Mouse (Mus musculus) liver, embryonic 14.5 days (tissue): ENCODE data around the gene Stk24. TPM values are rescaled to one million over a fixed set of nuclear protein-coding genes. Genes with fewer than 3 reads are reported as not detected.

Experiments
- ATAC-seq: fragments of 200-750 bp; cut with Nextera tagmentation; 2 replicates; pipeline ENCODE4 v1.8.0; 2017; ENCODE audit warnings: moderate number of reproducible peaks, mild to moderate bottlenecking, moderate library complexity; ENCODE audit not compliant: insufficient read depth
- DNase-seq, 3 experiments: peaks; one replicate each; pipeline ENCODE4 v3.0.0-alpha.2; 2012 to 2013; ENCODE audit warnings: low read depth in 3 of 3, low spot score in 3 of 3
- H3K27ac ChIP-seq: fragments of 300-500 bp; sonication (generic); 2 replicates; pipeline ENCODE4 v1.5.1; 2014; ENCODE audit warnings: moderate library complexity, mild to moderate bottlenecking, control low read depth, inconsistent platforms
- H3K27me3 ChIP-seq: fragments of 300-500 bp; sonication (generic); 2 replicates; pipeline ENCODE4 v1.6.1; 2014; ENCODE audit warnings: mild to moderate bottlenecking, low read length, moderate library complexity; ENCODE audit not compliant: control insufficient read depth, insufficient read depth
- H3K36me3 ChIP-seq: fragments of 300-500 bp; sonication (generic); replicated peaks from 2 replicates; pipeline ENCODE4 v1.6.1; 2014; ENCODE audit warnings: low read depth; ENCODE audit not compliant: control insufficient read depth, insufficient read depth
- H3K4me1 ChIP-seq, 2 experiments: fragments of 200-500 bp in 1 of 2; fragments of 300-500 bp in 1 of 2; sonication (generic) in 1 of 2; replicated peaks; 2 replicates each; pipeline ENCODE4 v1.6.1; 2012 to 2014; ENCODE audit warnings: antibody characterized with exemption in 1 of 2, inconsistent platforms in 1 of 2, low read length in 1 of 2; ENCODE audit not compliant: control insufficient read depth in 2 of 2, insufficient read depth in 2 of 2
- H3K4me2 ChIP-seq: fragments of 300-500 bp; sonication (generic); 2 replicates; pipeline ENCODE4 v1.6.1; 2014; ENCODE audit warnings: low read depth, mild to moderate bottlenecking, control low read depth, moderate library complexity
- H3K4me3 ChIP-seq, 2 experiments: fragments of 200-500 bp in 1 of 2; fragments of 300-500 bp in 1 of 2; sonication (generic) in 1 of 2; 2 replicates each; pipeline ENCODE4 v1.5.1; 2012 to 2014; ENCODE audit warnings: low read depth in 2 of 2, low read length in 2 of 2, mild to moderate bottlenecking in 2 of 2, control low read depth in 1 of 2, inconsistent platforms in 1 of 2, moderate library complexity in 1 of 2; ENCODE audit not compliant: insufficient read depth in 1 of 2
- H3K9ac ChIP-seq: fragments of 300-500 bp; sonication (generic); replicated peaks from 2 replicates; pipeline ENCODE4 v1.6.1; 2014; ENCODE audit warnings: mild to moderate bottlenecking, control low read depth, moderate library complexity
- H3K9me3 ChIP-seq: fragments of 300-500 bp; sonication (generic); 2 replicates; pipeline ENCODE4 v1.6.1; 2016; ENCODE audit warnings: low read length, mixed read lengths; ENCODE audit not compliant: control insufficient read depth
- CTCF ChIP-seq: IDR thresholded peaks from 2 replicates; pipeline ENCODE4 v1.5.1; 2016; ENCODE audit warnings: antibody characterized with exemption, low read depth, control low read depth
- EP300 ChIP-seq: IDR thresholded peaks from 2 replicates; pipeline ENCODE4 v1.6.1; 2016; ENCODE audit warnings: antibody characterized with exemption, low read depth
- WGBS: fragments of 180-500 bp; shearing (Covaris S2); extraction: QIAGEN DNeasy Blood & Tissue Kit; methylation state at CpG from one replicate; pipeline ENCODE4 v1.1.7; 2014; ENCODE audit not compliant: insufficient replicate concordance; 5-methylcytosine and 5-hydroxymethylcytosine counted together
- polyA plus RNA-seq, 2 experiments: library from polyadenylated mRNA; depleted of rRNA in 1 of 2; stranded (reverse) in 1 of 2; unstranded in 1 of 2; fragments of >200 nt; fragmentation: Nextera tagmentation in 1 of 2; extraction: Ambion mirVana in 1 of 2; gene quantifications; 2 replicates each; pipeline versions ENCODE4 v1.2.1 to v1.2.3; 2012 to 2014

Stk24 gene
- polyA plus RNA-seq, 2 experiments: 22.5 to 31.0 TPM

GRCm38 (mm10) chr14:121239386-121239785, 140.4 kb downstream of the Stk24 start:
- H3K9me3 ChIP-seq: no peaks in the 10 kb centered on the region
- H3K4me2 ChIP-seq: no peak overlapping the region
- DNase-seq (no peak), ATAC-seq (no peak)
- TF ChIP-seq EP300 (no peak), CTCF (no peak)
- 60% methylated on average over 8 of the region's 8 CpGs for WGBS
- H3K27ac ChIP-seq: no peak overlapping the region
- peaks cover 0 to 6% of the 10 kb centered on the region in 2 experiments; a peak in 2 of 4 replicates for H3K4me1 ChIP-seq
- no peaks in the 10 kb centered on the region for H3K27me3 ChIP-seq
- no peaks in the 10 kb centered on the region for H3K36me3 ChIP-seq
- no peak overlapping the region for H3K9ac ChIP-seq
- H3K4me3 ChIP-seq: no peak overlapping the region

- no peak for DNase-seq
- no peaks in the 10 kb centered on the region for H3K27me3 ChIP-seq
- TF ChIP-seq CTCF: no peak
- no peak for TF ChIP-seq EP300
- H3K4me3 ChIP-seq: no peak overlapping the region
- 65% methylated on average over 10 of the region's 10 CpGs for WGBS
- ATAC-seq: no peak
- H3K9me3 ChIP-seq: no peaks in the 10 kb centered on the region
- H3K4me2 ChIP-seq: no peak overlapping the region
- H3K36me3 ChIP-seq: no peaks in the 10 kb centered on the region
- no peak overlapping the region for H3K27ac ChIP-seq
- H3K9ac ChIP-seq: no peak overlapping the region
- H3K4me1 ChIP-seq: peaks cover 0 to 6% of the 10 kb centered on the region in 2 experiments; a peak in 2 of 4 replicates
Measured at GRCm38 (mm10) chr14:121238727-121239126, 141.1 kb downstream of the Stk24 start.

- DNase-seq (no peak), ATAC-seq (no peak)
- H3K4me2 ChIP-seq: no peak overlapping the region
- H3K4me3 ChIP-seq: no peak overlapping the region
- no peaks in the 10 kb centered on the region for H3K36me3 ChIP-seq
- H3K4me1 ChIP-seq: peaks cover 0 to 6% of the 10 kb centered on the region in 2 experiments; a peak in 2 of 4 replicates
- H3K27ac ChIP-seq: no peak overlapping the region
- no peaks in the 10 kb centered on the region for H3K9me3 ChIP-seq
- H3K27me3 ChIP-seq: no peaks in the 10 kb centered on the region
- TF ChIP-seq EP300 (no peak), CTCF (no peak)
- WGBS: 61% methylated on average over 4 of the region's 4 CpGs
- no peak overlapping the region for H3K9ac ChIP-seq
Measured at GRCm38 (mm10) chr14:121236736-121237135, 143.1 kb downstream of the Stk24 start.

Other genes with a start within 250 kb of the Stk24 start
- gene Slc15a1, start 125.2 kb upstream of the Stk24 start, polyA plus RNA-seq (2012; rRNA removed): not detected in 2 replicates
- not detected in 2 replicates for gene Slc15a1, start 125.2 kb upstream of the Stk24 start, polyA plus RNA-seq (2014; fragmentation: Nextera tagmentation; extraction: Ambion mirVana)